Mouse (Mus musculus): ENCODE results near the gene Trappc2. TPM values are rescaled to one million over a fixed set of nuclear protein-coding genes. Genes with fewer than 3 reads are reported as not detected.

The Trappc2 gene
- polyA plus RNA-seq, 1 experiment = 1.8 TPM

DNA sequence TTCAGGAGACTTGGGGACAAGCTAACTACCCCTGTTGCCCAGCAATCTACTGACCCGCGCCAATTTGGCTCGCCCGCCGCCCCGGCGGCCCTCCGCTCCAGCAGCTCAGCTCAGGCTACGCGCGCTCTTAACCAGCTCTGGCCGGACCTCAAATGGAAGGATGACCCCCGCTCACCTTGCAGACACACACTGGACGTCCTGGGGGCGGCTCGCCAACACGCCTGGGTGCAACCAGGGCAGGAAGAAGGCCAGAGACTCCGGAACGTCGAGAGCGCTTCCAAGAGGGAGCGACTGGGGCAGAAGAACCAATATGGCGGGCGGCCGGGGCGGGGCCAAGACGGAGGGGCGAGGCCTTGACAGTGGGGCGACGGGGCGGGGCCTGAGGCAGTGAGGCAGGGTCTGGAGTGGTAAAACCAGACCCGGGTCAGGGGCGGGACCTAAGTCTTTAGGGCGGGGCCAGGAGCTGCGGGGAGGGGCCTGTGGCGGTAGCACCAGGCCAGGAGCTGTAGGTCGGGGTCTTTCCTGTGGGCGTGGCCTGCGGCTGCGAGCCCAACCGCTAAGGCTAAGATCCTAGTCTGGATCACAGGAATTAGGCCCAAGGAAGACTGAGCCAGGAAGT, 39.1 kb downstream of the Trappc2 start, which contains the start of gene Rab9:
Rab9 (minus strand) TSS at position 503 of the 619 bp plus-strand sequence.
- no peaks in the 10 kb centered on the region; the same call in 1 of the 2 replicates for H3K36me3 ChIP-seq (ENCODE audit: control insufficient read depth, insufficient read depth, low read length)
- peak within 1 kb of the TSS; percentile 78 for H3K27ac ChIP-seq (ENCODE audit: insufficient read depth, low read length)
- H3K4me1 ChIP-seq (ENCODE audit: control insufficient read depth, insufficient read depth, insufficient read length) = no peaks in the 10 kb centered on the region; the same call in 1 of the 2 replicates
- peak within 1 kb of the TSS; percentile 98 for H3K4me3 ChIP-seq (ENCODE audit: extremely low read depth, insufficient read depth, insufficient read length)
- TF ChIP-seq POLR2A (IDR thresholded peaks at IDR 0.05; ENCODE audit: low read depth, low read length) (no peak), CTCF (IDR thresholded peaks at IDR 0.05; ENCODE audit: extremely low read depth, insufficient read depth, insufficient read length, insufficient replicate concordance) (no peak)
- H3K27me3 ChIP-seq (ENCODE audit: control insufficient read depth, insufficient read depth, low read length) = no peaks in the 10 kb centered on the region
- 23% methylated on average over 41 of the region's 41 CpGs for WGBS
- DNase-seq (ENCODE audit: low read depth in 1 of 2, low spot score in 2 of 2) = peak; percentile 68 to 91

DNA sequence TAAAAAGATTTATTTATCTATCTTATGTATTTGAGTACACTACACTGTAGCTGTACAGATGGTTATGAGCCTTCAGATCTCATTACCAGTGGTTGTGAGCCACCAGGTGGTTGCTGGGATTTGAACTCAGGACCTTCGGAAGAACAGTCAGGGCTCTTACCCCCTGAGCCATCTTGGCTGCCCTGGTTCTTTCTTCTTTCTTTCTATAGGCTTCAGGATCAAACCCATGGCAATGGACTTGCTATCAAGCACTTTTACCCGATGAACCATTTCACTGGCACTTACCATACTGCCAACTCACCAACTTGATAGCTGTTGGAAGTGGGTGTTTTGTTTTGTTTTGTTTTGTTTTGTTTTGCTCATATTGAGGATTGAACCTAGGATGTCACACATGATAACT, 54.7 kb downstream of the Trappc2 start:
- DNase-seq (ENCODE audit: low read depth in 1 of 2, low spot score in 2 of 2) = no peak
- TF ChIP-seq CTCF (IDR thresholded peaks at IDR 0.05; ENCODE audit: extremely low read depth, insufficient read depth, insufficient read length, insufficient replicate concordance) (no peak), POLR2A (IDR thresholded peaks at IDR 0.05; ENCODE audit: low read depth, low read length) (no peak)
- H3K27me3 ChIP-seq (ENCODE audit: control insufficient read depth, insufficient read depth, low read length) = no peaks in the 10 kb centered on the region
- H3K4me1 ChIP-seq (ENCODE audit: control insufficient read depth, insufficient read depth, insufficient read length) = no peaks in the 10 kb centered on the region
- WGBS = 96% methylated on average over 2 of the region's 2 CpGs
- H3K36me3 ChIP-seq (ENCODE audit: control insufficient read depth, insufficient read depth, low read length) = no peaks in the 10 kb centered on the region
- H3K4me3 ChIP-seq (ENCODE audit: extremely low read depth, insufficient read depth, insufficient read length) = no peak overlapping the region
- no peak overlapping the region for H3K27ac ChIP-seq (ENCODE audit: insufficient read depth, low read length)

DNA sequence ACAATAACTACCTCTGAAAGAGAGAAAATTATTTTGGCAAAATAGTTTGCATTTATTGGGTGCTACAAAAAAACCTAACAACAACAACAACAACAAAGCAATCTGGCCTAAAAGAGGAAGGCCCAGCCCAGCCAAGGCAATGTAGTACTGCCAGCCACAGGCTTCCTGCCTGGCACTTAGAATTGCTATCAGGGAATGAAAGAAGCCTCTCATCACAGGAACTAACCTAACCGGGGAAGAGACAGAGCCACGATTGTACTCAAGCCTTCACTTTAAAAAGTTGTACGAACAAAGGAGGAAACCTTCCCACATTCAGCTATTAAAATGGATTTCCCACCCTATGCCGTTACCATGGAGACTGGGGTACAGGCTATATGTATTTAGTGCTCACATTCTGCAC, 57.4 kb downstream of the Trappc2 start:
- WGBS = 54% methylated on average over 4 of the region's 4 CpGs
- no peak overlapping the region for H3K27ac ChIP-seq (ENCODE audit: insufficient read depth, low read length)
- DNase-seq (ENCODE audit: low read depth in 1 of 2, low spot score in 2 of 2) = no peak
- H3K4me1 ChIP-seq (ENCODE audit: control insufficient read depth, insufficient read depth, insufficient read length) = no peaks in the 10 kb centered on the region
- H3K4me3 ChIP-seq (ENCODE audit: extremely low read depth, insufficient read depth, insufficient read length) = no peak overlapping the region
- TF ChIP-seq POLR2A (IDR thresholded peaks at IDR 0.05; ENCODE audit: low read depth, low read length) (no peak), CTCF (IDR thresholded peaks at IDR 0.05; ENCODE audit: extremely low read depth, insufficient read depth, insufficient read length, insufficient replicate concordance) (no peak)
- H3K27me3 ChIP-seq (ENCODE audit: control insufficient read depth, insufficient read depth, low read length) = no peaks in the 10 kb centered on the region
- peaks cover 1% of the 10 kb centered on the region; the same call in 1 of the 2 replicates for H3K36me3 ChIP-seq (ENCODE audit: control insufficient read depth, insufficient read depth, low read length)

- 69% methylated on average over 1 of the region's 1 CpGs for WGBS
- no peaks in the 10 kb centered on the region for H3K4me1 ChIP-seq (ENCODE audit: control insufficient read depth, insufficient read depth, insufficient read length)
- TF ChIP-seq CTCF (IDR thresholded peaks at IDR 0.05; ENCODE audit: extremely low read depth, insufficient read depth, insufficient read length, insufficient replicate concordance) = no peak
- no peak for TF ChIP-seq POLR2A (IDR thresholded peaks at IDR 0.05; ENCODE audit: low read depth, low read length)
- no peak overlapping the region for H3K4me3 ChIP-seq (ENCODE audit: extremely low read depth, insufficient read depth, insufficient read length)
- H3K27me3 ChIP-seq (ENCODE audit: control insufficient read depth, insufficient read depth, low read length) = no peaks in the 10 kb centered on the region
- H3K36me3 ChIP-seq (ENCODE audit: control insufficient read depth, insufficient read depth, low read length) = peaks cover 5% of the 10 kb centered on the region; the same call in 1 of the 2 replicates
- no peak overlapping the region for H3K27ac ChIP-seq (ENCODE audit: insufficient read depth, low read length)
- DNase-seq (ENCODE audit: low read depth in 1 of 2, low spot score in 2 of 2) = no peak
Observed at GRCm38 (mm10) chrX:166499496-166500190, 59.3 kb downstream of the Trappc2 start.

Other genes with a start within 250 kb of the Trappc2 start
- gene Gpm6b, start 201.7 kb upstream of the Trappc2 start, polyA plus RNA-seq (2012; rRNA removed) = 6.3 and 6.7 TPM in 2 replicates
- 0.99 and 1.5 TPM in 2 replicates for gene Ofd1, start 130 bp downstream of the Trappc2 start, polyA plus RNA-seq (2012; rRNA removed)
- gene Rab9, start 39.3 kb downstream of the Trappc2 start, polyA plus RNA-seq (2012; rRNA removed) = 1.5 TPM in 2 replicates
- gene Tceanc, start 78.0 kb downstream of the Trappc2 start, polyA plus RNA-seq (2012; rRNA removed) = 0.68 and 1.00 TPM in 2 replicates
- gene Egfl6, start 145.1 kb downstream of the Trappc2 start, polyA plus RNA-seq (2012; rRNA removed) = 0.15 and 0.16 TPM in 2 replicates

Data from spleen, adult 2 months (tissue).